Comparison of ENCODE assay signal across 16 mouse cellular contexts in genomic region chr11:94563383-94563782, GRCm38 (mm10). TPM values are rescaled to one million over a fixed set of nuclear protein-coding genes. Genes with fewer than 3 reads are reported as not detected.
"Had no signal": no experiment of that assay in that cellular context is flagged by ENCODE, and none has a peak within 500 bp of the region (broad histone marks: within the 10 kb centered on the region; RNA-seq: fewer than 3 reads in every experiment).

No protein-coding gene starts in this region.

- H3K9ac ChIP-seq: liver, embryonic 14.5 days had no signal

- H3K9me3 ChIP-seq: midbrain, embryonic 10.5 days; neural tube, embryonic 12.5 days had no signal

- DNase-seq: kidney, adult 9 months; kidney, postnatal 4 days; liver; lung, adult 18-20 months; midbrain, embryonic 14.5 days; right cerebral cortex, postnatal 4 days; spleen, adult 18-20 months; thymus, adult 18-20 months; thymus, postnatal 14 days had no signal

- H3K27ac ChIP-seq: kidney, postnatal 0 days; left cerebral cortex, adult 2 months; liver, embryonic 14.5 days; neural tube, embryonic 12.5 days had no signal

- H3K36me3 ChIP-seq: neural tube, embryonic 12.5 days had no signal

- H3K4me3 ChIP-seq: left cerebral cortex, adult 2 months; myocyte; neural tube, embryonic 12.5 days had no signal

RNA-seq across cellular contexts. Expression of gene Chad, which starts 1.5 kb away (rescaled TPM):
- polyA plus RNA-seq: midbrain, embryonic 14.5 days had no signal

RNA-seq across cellular contexts. Expression of gene Mycbpap, which starts 41.8 kb away (rescaled TPM):
- total RNA-seq: neutrophil, adult 5-6 weeks had no signal
